Mouse (Mus musculus) thymus, adult 2 months (tissue): Measurements from ENCODE around the gene Frat2.

Experiments used
- CTCF ChIP-seq: fragments of 200-500 bp; IDR thresholded peaks from 2 replicates; pipeline ENCODE4 v1.5.1; 2012; ENCODE audit warnings: mild to moderate bottlenecking, control low read depth, low read length, moderate library complexity, borderline replicate concordance; ENCODE audit not compliant: control insufficient read depth, poor library complexity, insufficient read depth; ENCODE audit errors: extremely low read depth
- POLR2A ChIP-seq: fragments of 200-500 bp; IDR thresholded peaks from 2 replicates; pipeline ENCODE4 v1.6.1; 2012; ENCODE audit warnings: mild to moderate bottlenecking, low read length, control low read depth, moderate library complexity; ENCODE audit not compliant: control insufficient read depth, poor library complexity, insufficient read depth; ENCODE audit errors: extremely low read depth

DNA sequence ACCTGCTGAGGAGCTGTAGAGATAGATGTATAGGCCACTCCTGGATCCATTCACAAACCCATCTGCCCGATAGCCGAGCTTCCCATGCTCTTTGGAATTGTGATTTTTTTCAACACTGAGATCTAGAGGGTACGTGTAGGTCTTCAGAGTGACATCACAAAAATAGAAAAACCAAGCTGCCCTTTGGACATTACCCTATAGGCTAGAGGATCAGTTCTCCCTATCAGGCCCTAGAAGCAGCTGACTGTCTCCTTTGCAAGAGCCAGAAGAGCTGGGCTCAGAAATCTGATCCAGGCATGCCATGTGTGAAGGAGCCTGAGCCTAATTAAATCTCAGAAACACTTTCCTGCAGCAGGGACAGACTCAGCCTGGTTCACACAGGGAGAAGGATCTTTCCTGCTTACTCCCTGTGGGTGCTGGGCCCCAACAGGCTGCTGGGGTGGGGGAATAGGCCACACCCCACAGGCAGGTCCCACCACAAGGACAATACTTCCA lies 9.9 kb upstream of the Frat2 start:
- no peak for TF ChIP-seq CTCF
- no peak for TF ChIP-seq POLR2A
